In the genomic region with DNA sequence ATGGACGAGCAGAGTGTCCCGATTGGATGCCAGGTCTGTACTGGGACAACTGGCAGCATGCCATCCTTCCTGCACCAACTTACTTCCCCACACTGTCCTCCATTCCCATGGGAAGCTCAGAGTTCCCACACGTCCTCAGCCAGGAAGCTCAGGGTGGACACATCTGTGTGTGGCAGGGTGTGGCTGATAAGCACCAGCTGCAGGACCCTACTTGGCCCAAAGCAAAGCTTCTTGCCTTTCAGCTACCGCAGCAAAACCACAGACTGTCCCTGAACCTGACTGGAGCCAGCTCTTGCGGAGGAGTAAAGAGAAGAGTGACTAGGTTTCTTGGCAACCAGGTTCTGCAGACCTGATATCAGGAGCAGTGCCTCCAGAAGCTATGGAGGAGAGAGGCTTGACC, we compare ENCODE assay signal across 10 mouse cellular contexts. TPM values are rescaled to one million over a fixed set of nuclear protein-coding genes. Genes with fewer than 3 reads are reported as not detected.
DNase-seq lines count a peak whose midpoint lies in the region; ATAC-seq and TF ChIP-seq lines count a peak whose summit lies in the region.
"Had no signal": no experiment of that assay in that cellular context is flagged by ENCODE, and none has a peak within 500 bp of the region (broad histone marks: within the 10 kb centered on the region; RNA-seq: fewer than 3 reads in every experiment).

No protein-coding gene starts in this region.

- ATAC-seq in heart, embryonic 13.5 days (ENCODE audit: extremely low read depth, insufficient number of reproducible peaks, low FRiP score, low TSS enrichment), result no peak
- ATAC-seq in stomach, postnatal 0 days (ENCODE audit: low FRiP score, low TSS enrichment), result peak; percentile 51; the same call in 1 of the 2 replicates
- ATAC-seq: hindbrain, postnatal 0 days had no signal

- no peaks in the 10 kb centered on the region for H3K36me3 ChIP-seq in spleen, adult 2 months (ENCODE audit: control insufficient read depth, insufficient read depth, low read length)
- no peaks in the 10 kb centered on the region for H3K36me3 ChIP-seq in heart, embryonic 13.5 days
- H3K36me3 ChIP-seq in stomach, postnatal 0 days (ENCODE audit: control insufficient read depth, insufficient read depth, low read length), result no peaks in the 10 kb centered on the region
- H3K36me3 ChIP-seq: limb, embryonic 15.5 days had no signal

- H3K9ac ChIP-seq in heart, embryonic 13.5 days, result no peak overlapping the region
- no peak overlapping the region for H3K9ac ChIP-seq in stomach, postnatal 0 days (ENCODE audit: low read length)
- H3K9ac ChIP-seq: limb, embryonic 15.5 days had no signal

- peaks cover 3% of the 10 kb centered on the region; the same call in 1 of the 2 replicates for H3K4me1 ChIP-seq in spleen, adult 2 months (ENCODE audit: control insufficient read depth, insufficient read depth, insufficient read length)
- H3K4me1 ChIP-seq in heart, embryonic 13.5 days, result peaks cover 28% of the 10 kb centered on the region
- H3K4me1 ChIP-seq in stomach, postnatal 0 days (replicated peaks; ENCODE audit: control insufficient read depth, insufficient read depth), result peaks cover 3% of the 10 kb centered on the region; the same call in 1 of the 2 replicates

- TF ChIP-seq POLR2A in spleen, adult 2 months (IDR thresholded peaks at IDR 0.05; ENCODE audit: low read depth, low read length), result no peak

- H3K4me2 ChIP-seq in heart, embryonic 13.5 days, result no peak overlapping the region
- no peak overlapping the region for H3K4me2 ChIP-seq in stomach, postnatal 0 days (replicated peaks; ENCODE audit: low read depth)
- H3K4me2 ChIP-seq: limb, embryonic 15.5 days had no signal

- H3K27ac ChIP-seq in spleen, adult 2 months (ENCODE audit: insufficient read depth, low read length), result 0 out of 2 replicates have a peak overlapping the region, but pooled peaks have one; percentile 5
- peak overlapping the region; percentile 68 for H3K27ac ChIP-seq in heart, embryonic 13.5 days (replicated peaks)
- no peak overlapping the region for H3K27ac ChIP-seq in stomach, postnatal 0 days (replicated peaks)
- H3K27ac ChIP-seq: hindbrain, postnatal 0 days had no signal

- TF ChIP-seq EP300 in stomach, postnatal 0 days (optimal IDR thresholded peaks at IDR 0.05), result no peak

- 40% methylated on average over 5 of the region's 5 CpGs for WGBS in spleen, adult 2 months
- WGBS in heart, embryonic 13.5 days, result 34% methylated on average over 5 of the region's 5 CpGs
- 41% methylated on average over 5 of the region's 5 CpGs for WGBS in stomach, postnatal 0 days

- no peak for TF ChIP-seq CTCF in spleen, adult 2 months (IDR thresholded peaks at IDR 0.05; ENCODE audit: extremely low read depth, insufficient read depth, insufficient read length, insufficient replicate concordance)
- TF ChIP-seq CTCF in stomach, postnatal 0 days (IDR thresholded peaks at IDR 0.05; ENCODE audit: low read depth), result no peak

- H3K9me3 ChIP-seq in heart, embryonic 13.5 days, result no peaks in the 10 kb centered on the region
- H3K9me3 ChIP-seq in stomach, postnatal 0 days (ENCODE audit: control insufficient read depth, low read length), result no peaks in the 10 kb centered on the region
- H3K9me3 ChIP-seq: limb, embryonic 15.5 days had no signal

- H3K4me3 ChIP-seq in spleen, adult 2 months (ENCODE audit: extremely low read depth, insufficient read depth, insufficient read length), result no peak overlapping the region
- no peak overlapping the region for H3K4me3 ChIP-seq in heart, embryonic 13.5 days
- no peak overlapping the region for H3K4me3 ChIP-seq in stomach, postnatal 0 days (ENCODE audit: low read depth, low read length)
- H3K4me3 ChIP-seq: limb, embryonic 15.5 days had no signal

- DNase-seq in spleen, adult 2 months (ENCODE audit: low read depth in 1 of 2, low spot score in 2 of 2), result no peak
- no peak for DNase-seq in spleen, postnatal 10 days (ENCODE audit: low spot score in 2 of 2)
- peak; percentile 56 to 65 for DNase-seq in kidney, postnatal 36 days
- no peak for DNase-seq in stomach, postnatal 0 days (ENCODE audit: low spot score)
- no peak for DNase-seq in left cerebral cortex, adult 8-10 months (ENCODE audit: low spot score in 2 of 2)
- no peak for DNase-seq in T-cell, adult 2 months (ENCODE audit: low spot score)
- no peak for DNase-seq in embryo, embryonic 11 days

- no peaks in the 10 kb centered on the region for H3K27me3 ChIP-seq in spleen, adult 2 months (ENCODE audit: control insufficient read depth, insufficient read depth, low read length)
- no peaks in the 10 kb centered on the region for H3K27me3 ChIP-seq in heart, embryonic 13.5 days (replicated peaks)
- H3K27me3 ChIP-seq in stomach, postnatal 0 days (ENCODE audit: control insufficient read depth, insufficient read depth, low read length), result no peaks in the 10 kb centered on the region
- H3K27me3 ChIP-seq: limb, embryonic 15.5 days had no signal

RNA-seq across cellular contexts. Expression of gene Itga6, which starts 11.7 kb away (rescaled TPM):
- 19.1 and 21.1 TPM in 2 replicates for polyA plus RNA-seq in spleen, adult 2 months (2012; rRNA removed)
- 65.2 and 65.8 TPM in 2 replicates for polyA plus RNA-seq in heart, embryonic 13.5 days (2015; fragmentation: Nextera tagmentation; extraction: Ambion mirVana)
- polyA plus RNA-seq in stomach, postnatal 0 days (2015; fragmentation: Nextera tagmentation; extraction: Ambion mirVana), result 51.5 and 51.9 TPM in 2 replicates
- total RNA-seq in left cerebral cortex, adult 8-10 months (2022), result 10 to 100 TPM; 25.3 to 30.3 (median 28.1) TPM

Comparison
In these comparisons a context has a peak if more than half of its experiments do, and no peak if none do; other contexts are left out.
1. DNase-seq: peak in kidney, postnatal 36 days (2 of 2); none in spleen, adult 2 months (0 of 2), spleen, postnatal 10 days (0 of 2), stomach, postnatal 0 days (single experiment), left cerebral cortex, adult 8-10 months (0 of 2), T-cell, adult 2 months (single experiment) and embryo, embryonic 11 days (single experiment).